Mouse (Mus musculus) thymus, adult 2 months (tissue): Measurements from ENCODE around the gene Smarcb1. TPM values are rescaled to one million over a fixed set of nuclear protein-coding genes. Genes with fewer than 3 reads are reported as not detected.

ENCODE experiments used
- DNase-seq: peaks from one replicate; pipeline ENCODE4 v3.0.0; 2021
- H3K27ac ChIP-seq: fragments of 200-500 bp; 2 replicates; pipeline ENCODE4 v1.5.1; 2012; ENCODE audit warnings: low read length, control low read depth; ENCODE audit not compliant: control insufficient read depth, insufficient read depth
- H3K27me3 ChIP-seq: fragments of 200-500 bp; 2 replicates; pipeline ENCODE4 v1.6.1; 2012; ENCODE audit warnings: mild to moderate bottlenecking, low read length, moderate library complexity, mixed read lengths; ENCODE audit not compliant: control insufficient read depth, insufficient read depth
- H3K36me3 ChIP-seq: fragments of 200-500 bp; 2 replicates; pipeline ENCODE4 v1.6.1; 2012; ENCODE audit warnings: mild to moderate bottlenecking, low read length, moderate library complexity; ENCODE audit not compliant: control insufficient read depth, insufficient read depth
- H3K4me1 ChIP-seq: fragments of 200-500 bp; replicated peaks from 2 replicates; pipeline ENCODE4 v1.6.1; 2012; ENCODE audit warnings: low read length; ENCODE audit not compliant: control insufficient read depth, insufficient read depth
- H3K4me3 ChIP-seq: fragments of 200-500 bp; 2 replicates; pipeline ENCODE4 v1.5.1; 2012; ENCODE audit warnings: mild to moderate bottlenecking, low read length, control low read depth, moderate library complexity; ENCODE audit not compliant: control insufficient read depth, insufficient read depth
- CTCF ChIP-seq: fragments of 200-500 bp; IDR thresholded peaks from 2 replicates; pipeline ENCODE4 v1.5.1; 2012; ENCODE audit warnings: mild to moderate bottlenecking, control low read depth, low read length, moderate library complexity, borderline replicate concordance; ENCODE audit not compliant: control insufficient read depth, poor library complexity, insufficient read depth; ENCODE audit errors: extremely low read depth
- POLR2A ChIP-seq: fragments of 200-500 bp; IDR thresholded peaks from 2 replicates; pipeline ENCODE4 v1.6.1; 2012; ENCODE audit warnings: mild to moderate bottlenecking, low read length, control low read depth, moderate library complexity; ENCODE audit not compliant: control insufficient read depth, poor library complexity, insufficient read depth; ENCODE audit errors: extremely low read depth
- WGBS: fragments of 180-500 bp; shearing (Covaris S2); methylation state at CpG from one replicate; pipeline ENCODE4 v1.1.7; 2018; 5-methylcytosine and 5-hydroxymethylcytosine counted together
- polyA plus RNA-seq: library from polyadenylated mRNA; depleted of rRNA; stranded (reverse); fragments of >200 nt; gene quantifications from 2 replicates; pipeline ENCODE4 v1.2.3, GENCODE M21; 2012

The Smarcb1 gene
- polyA plus RNA-seq, 1 experiment = 63.0 TPM

GRCm38 (mm10) chr10:75932081-75932678 lies 10.8 kb upstream of the Smarcb1 start:
- peak; percentile 34 for DNase-seq
- no peak for TF ChIP-seq POLR2A
- no peak for TF ChIP-seq CTCF

GRCm38 (mm10) chr10:75931311-75931710 lies 9.9 kb upstream of the Smarcb1 start:
- H3K27ac ChIP-seq = no peak overlapping the region
- H3K4me3 ChIP-seq = no peak overlapping the region
- WGBS = 59% methylated on average over 7 of the region's 7 CpGs

More at GRCm38 (mm10) chr10:75932081-75932678, 10.8 kb upstream of the Smarcb1 start:
- WGBS = 3% methylated on average over 44 of the region's 44 CpGs
- Histone ChIP-seq H3K27ac (no peak overlapping the region), H3K27me3 (peaks cover 4% of the 10 kb centered on the region; the same call in 1 of the 2 replicates), H3K4me3 (peak overlapping the region; percentile 46), H3K4me1 (peaks cover 17% of the 10 kb centered on the region), H3K36me3 (no peaks in the 10 kb centered on the region)

GRCm38 (mm10) chr10:75930304-75930703 lies 8.9 kb upstream of the Smarcb1 start:
- Histone ChIP-seq H3K36me3 (no peaks in the 10 kb centered on the region), H3K4me1 (peaks cover 12% of the 10 kb centered on the region), H3K27ac (no peak overlapping the region), H3K27me3 (peaks cover 4% of the 10 kb centered on the region; the same call in 1 of the 2 replicates), H3K4me3 (no peak overlapping the region)
- TF ChIP-seq CTCF = no peak
- WGBS = 57% methylated on average over 6 of the region's 6 CpGs
- DNase-seq = no peak

More at GRCm38 (mm10) chr10:75931311-75931710, 9.9 kb upstream of the Smarcb1 start:
- Histone ChIP-seq H3K4me1 (peaks cover 18% of the 10 kb centered on the region), H3K36me3 (no peaks in the 10 kb centered on the region), H3K27me3 (peaks cover 4% of the 10 kb centered on the region; the same call in 1 of the 2 replicates)
- no peak for TF ChIP-seq POLR2A
- no peak for TF ChIP-seq CTCF
- DNase-seq = no peak

DNA sequence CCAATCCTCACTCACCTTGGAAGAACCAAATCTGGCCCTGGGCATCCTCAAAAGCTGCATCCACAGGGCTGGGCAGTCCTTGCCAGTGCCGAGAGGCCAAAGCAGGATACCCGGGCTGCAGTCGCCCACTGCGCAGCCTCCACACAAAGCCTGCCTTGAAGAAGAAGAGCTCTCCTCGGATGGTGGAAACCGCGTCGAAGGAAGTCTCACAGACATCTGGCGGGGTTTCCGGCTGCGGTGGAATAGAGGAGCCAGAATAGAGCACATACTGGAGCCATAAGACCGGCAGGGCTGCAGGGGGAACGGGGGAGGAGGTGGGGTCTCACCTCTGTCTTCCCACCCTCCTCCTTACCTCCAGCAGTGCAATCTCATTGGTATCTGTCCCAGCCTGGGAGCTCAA lies 5.0 kb upstream of the Smarcb1 start:
- TF ChIP-seq POLR2A (no peak), CTCF (no peak)
- WGBS = 88% methylated on average over 13 of the region's 13 CpGs
- Histone ChIP-seq H3K27ac (no peak overlapping the region), H3K27me3 (peaks cover 4% of the 10 kb centered on the region; the same call in 1 of the 2 replicates), H3K4me1 (peaks cover 5% of the 10 kb centered on the region), H3K4me3 (peak overlapping the region; percentile 30), H3K36me3 (no peaks in the 10 kb centered on the region)
- DNase-seq = no peak

DNA sequence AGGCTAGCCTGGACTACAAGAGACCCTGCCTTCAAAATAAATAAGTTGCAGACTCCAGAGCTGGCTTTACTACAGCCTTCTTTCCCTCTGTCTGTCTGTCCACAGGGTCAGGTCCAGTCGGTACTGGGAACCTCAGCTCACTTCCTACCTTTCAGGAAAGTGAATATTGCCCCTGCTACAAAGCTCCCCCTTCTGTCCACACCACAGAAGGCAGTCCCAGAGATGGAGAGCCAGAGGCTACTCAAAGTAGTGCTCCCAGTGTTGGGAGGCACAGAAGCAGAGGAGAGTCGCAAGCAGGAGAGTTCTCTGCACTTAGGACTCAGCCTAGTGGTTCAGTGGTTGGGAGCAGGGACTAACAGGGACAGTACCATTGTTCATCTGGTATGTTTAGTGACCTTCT lies 2.9 kb upstream of the Smarcb1 start:
- peaks cover 6% of the 10 kb centered on the region for H3K4me1 ChIP-seq
- 55% methylated on average over 2 of the region's 2 CpGs for WGBS

GRCm38 (mm10) chr10:75921726-75922560 lies 526 bp upstream of the Smarcb1 start:
- Histone ChIP-seq H3K4me3 (peak overlapping the region; percentile 74), H3K27me3 (no peaks in the 10 kb centered on the region), H3K4me1 (peaks cover 6% of the 10 kb centered on the region), H3K27ac (no peak overlapping the region), H3K36me3 (no peaks in the 10 kb centered on the region)
- WGBS = 6% methylated on average over 22 of the region's 22 CpGs
- TF ChIP-seq POLR2A (no peak), CTCF (no peak)
- no peak for DNase-seq

More for the DNA sequence above, 2.9 kb upstream of the Smarcb1 start:
- no peak for DNase-seq
- H3K36me3 ChIP-seq = no peaks in the 10 kb centered on the region
- H3K4me3 ChIP-seq = no peak overlapping the region
- no peak overlapping the region for H3K27ac ChIP-seq
- H3K27me3 ChIP-seq = no peaks in the 10 kb centered on the region
- TF ChIP-seq CTCF (no peak), POLR2A (no peak)
